Mouse (Mus musculus): ENCODE results near the gene Gm47996.
"Not testable (repeated sequence)": the region's sequence is repeated elsewhere in the genome, so short reads cannot be mapped to it uniquely, and the experiment has no call there.

Gm47996 gene

DNA sequence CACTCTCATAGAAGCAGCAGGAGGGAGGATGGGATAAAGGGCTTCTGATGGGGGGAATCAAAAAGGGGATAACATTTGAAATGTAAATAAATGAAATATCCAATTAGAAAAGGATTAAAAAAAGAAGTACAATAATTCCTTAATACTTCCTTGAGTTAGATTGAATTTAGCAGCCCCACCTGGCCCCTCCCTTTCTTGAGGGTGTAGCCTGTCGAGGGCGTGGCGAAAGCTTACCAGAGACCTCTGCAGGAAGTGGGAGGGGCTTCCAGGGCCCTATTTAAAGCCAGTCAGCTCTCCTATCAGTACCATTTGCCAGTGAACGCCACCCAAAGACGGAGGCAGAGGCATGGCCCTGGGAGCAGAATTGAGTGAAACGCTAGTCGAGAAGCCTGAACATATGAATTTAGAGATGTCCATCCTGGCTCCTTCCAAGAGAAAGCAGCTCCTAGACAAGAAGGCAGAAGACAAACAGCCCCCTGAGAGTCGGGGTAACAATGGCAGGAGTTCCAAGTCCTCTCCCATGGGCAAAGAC is at the start of gene Gm47996:
Gm47996 (plus strand) TSS at position 308 of the 532 bp plus-strand sequence.
- DNase-seq (ENCODE audit: low read depth, low spot score), result not testable (repeated sequence)

DNA sequence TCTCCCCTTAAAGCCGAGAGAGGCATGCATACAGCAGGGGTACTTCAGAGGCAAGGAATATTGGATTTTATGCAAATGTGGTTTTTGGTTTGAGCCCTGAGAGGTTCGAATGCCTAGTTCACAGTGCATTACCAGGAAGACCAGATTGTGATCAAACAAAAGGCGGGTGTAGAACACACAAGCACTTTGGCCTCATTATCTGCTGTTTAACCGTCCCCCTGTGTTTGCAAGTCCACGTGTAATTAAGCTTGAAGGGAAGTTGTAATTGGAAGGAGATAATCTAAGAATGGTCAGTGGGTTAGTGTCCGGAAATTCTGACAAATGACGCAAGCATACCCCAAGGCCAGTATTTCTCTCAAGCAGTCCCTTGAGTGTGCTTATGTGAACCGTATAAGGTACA is 43.9 kb upstream of the Gm47996 start:
- DNase-seq (ENCODE audit: low read depth, low spot score), result no peak

DNA sequence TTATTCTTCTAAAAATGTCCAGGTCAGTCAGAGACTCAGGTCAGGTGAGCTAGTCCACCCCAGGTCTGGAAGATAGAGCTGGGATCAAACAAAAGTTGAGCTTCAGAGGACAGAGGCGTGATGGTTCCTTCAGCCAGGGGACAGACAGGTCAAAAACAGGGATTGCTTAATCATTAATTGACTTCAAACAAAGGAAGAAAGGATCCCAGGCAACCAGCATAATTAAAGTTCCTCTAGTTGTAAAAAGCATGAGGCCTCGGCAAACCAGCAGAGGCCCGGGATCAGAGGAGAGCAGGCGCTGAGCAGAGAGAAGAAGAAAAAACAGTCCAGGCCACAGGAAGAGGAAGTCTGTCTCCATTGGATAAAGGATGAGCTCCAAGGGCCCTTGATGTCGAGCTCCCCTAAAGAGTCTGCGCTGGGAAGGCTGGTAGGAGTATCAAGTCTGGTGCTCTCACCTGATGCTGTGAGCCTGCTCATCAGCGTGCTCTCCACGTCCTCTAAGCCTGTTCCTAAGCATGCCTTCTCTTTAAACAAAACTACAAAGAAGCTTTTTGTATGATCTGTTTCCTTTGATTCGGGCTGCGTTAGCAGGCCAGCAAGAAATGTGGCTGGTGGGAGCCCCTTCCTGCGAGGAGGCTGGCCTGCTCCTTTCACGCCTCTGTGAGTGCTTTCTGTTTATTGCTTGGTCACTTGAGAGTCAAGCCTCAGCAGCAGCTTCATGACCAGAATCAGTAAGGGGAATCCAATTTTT is 42.5 kb upstream of the Gm47996 start:
- DNase-seq (ENCODE audit: low read depth, low spot score), result no peak

DNA sequence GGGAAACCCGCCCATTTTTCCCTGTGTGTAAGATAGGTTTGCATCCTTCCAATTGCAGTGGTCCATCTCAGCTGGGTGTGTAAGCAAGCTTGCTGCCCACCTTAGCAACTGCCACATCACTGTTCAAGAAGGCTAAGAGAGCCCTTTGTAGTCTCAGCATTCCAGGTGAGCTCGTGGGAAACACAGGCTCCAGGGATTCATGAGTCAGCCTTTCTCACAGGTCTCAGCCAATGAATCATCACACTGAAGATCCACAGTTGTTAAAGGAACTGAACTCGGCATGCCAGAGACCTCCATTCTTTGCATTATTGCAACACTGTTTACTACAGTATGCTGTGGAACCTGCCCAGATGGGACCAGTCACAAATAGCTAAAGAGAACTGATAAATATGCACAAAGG is 41.3 kb upstream of the Gm47996 start:
- DNase-seq (ENCODE audit: low read depth, low spot score), result no peak

DNA sequence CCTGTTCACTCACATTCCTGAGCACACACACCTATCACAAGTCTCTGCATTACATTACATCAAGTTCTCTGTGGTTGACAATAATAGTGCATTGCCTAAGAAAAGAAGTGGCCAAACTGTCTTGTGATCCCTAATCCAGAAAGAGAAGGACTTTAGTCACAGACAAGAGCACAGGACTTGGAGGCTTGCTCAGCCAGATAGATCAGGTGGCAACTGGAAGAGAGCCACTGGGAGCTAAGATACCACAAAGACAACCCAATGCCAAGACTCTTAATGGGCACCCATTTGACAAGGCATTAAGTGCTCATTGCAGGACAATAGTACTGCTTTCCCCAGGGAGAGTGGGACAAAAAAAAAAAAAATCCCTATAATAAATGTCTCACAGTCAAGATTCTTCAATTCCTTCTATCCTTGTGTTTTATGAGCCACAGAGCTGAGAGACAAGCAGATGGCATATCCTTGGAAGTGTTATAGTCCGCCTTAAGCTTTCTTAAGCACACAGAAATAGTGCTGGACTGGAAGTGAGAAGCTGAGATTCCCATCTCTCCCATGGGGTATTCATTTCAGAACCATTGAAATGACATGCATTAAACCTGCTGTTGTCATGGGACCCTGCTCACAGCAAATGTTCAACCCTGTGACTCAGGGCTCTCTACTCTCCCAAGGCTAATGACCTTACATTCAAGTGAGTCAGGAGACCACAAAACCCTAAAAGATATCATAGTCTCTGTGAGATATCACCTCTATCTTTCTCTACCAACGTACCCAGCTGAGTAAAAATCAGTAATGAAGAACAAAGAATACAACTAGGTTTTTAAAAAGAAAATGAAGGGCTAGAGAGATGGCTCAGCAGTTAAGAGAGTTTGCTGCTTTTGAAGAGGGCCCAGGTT is 38.1 kb upstream of the Gm47996 start:
- no peak for DNase-seq (ENCODE audit: low read depth, low spot score)

DNA sequence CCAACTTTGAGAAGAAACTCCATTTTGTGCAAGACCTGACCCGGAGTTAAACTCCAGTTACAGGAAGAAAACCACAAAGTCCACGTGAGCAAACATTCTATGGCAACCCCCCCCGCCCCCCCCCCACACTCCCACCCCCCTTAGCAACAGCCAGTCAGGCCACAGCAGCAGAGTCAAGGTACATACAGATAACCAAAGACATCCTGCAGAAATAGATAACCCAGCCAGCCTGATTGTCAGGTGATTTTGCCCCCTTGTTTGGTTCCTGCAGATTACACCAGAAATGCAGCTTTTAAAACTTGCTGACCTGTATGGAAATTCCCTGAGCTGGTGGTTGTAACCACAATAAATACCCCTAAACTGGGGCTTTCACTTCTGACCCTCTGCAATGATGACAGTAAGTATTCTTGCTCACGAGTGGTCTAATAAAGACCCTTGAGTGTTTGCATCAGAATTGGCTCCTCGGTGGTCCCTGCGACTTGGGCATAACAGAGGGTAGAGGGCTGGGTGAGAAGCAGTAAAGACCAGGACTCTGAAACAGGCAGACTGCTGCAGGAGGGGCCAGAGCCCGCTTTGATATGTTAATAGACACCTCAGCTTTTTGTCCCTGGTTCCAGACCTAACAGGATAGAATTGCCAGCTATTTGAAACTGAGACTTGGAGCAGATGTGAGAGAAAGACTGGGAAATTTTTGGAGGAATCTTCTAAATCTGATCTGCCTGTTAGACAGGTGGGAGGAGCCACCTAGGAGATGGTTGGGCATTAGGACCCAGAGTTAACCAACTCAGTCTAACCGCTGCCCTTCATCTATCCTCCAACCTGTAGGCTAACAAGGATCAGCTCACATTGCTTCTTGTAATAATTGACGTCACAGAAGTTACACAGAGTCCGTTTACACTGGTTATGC is 32.6 kb upstream of the Gm47996 start:
- DNase-seq (ENCODE audit: low read depth, low spot score), result no peak

DNA sequence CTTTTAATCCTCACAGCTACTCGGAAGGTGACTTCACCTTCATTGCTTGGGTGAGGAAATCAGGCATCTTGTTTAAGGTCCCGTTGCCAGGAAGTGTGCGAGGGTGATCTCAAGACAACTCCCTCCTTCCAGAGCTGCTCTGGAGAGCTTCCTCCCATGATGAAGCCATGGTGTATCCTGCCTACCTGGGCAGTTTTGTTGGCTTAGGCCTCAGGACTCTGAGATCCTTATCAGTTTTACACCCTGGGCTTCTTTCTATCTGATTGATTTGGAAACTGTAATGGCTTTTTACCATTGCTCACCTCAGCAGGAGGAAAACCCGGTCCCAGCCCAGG is 32.0 kb upstream of the Gm47996 start:
- DNase-seq (ENCODE audit: low read depth, low spot score), result no peak

DNA sequence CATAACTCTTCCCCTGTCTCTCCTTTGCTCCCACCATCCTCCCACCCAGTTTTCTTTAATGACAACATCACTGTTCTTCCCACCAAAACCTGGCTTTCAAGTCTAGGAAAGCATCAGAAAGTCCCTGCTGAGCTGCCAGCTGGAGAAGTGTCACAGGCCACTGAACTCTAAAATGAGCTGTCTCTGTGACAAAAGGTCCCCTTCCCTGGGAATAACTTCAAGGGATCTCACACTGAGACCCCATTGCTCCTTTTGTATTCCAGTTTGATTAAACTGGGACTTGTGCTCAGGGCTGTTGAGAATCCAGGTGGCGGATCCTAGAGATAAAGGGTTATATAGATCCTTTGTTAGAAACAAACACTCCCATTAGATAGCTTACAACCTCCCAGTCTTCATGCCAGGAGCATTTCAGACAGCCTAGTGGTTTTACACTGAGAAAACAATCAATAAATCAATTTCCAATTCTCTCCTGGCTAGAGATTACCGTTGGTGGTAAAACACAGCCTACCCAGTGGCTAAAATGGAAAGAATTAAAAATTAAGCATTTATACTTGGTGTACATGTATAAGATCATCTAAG is 31.3 kb upstream of the Gm47996 start:
- no peak for DNase-seq (ENCODE audit: low read depth, low spot score)

DNA sequence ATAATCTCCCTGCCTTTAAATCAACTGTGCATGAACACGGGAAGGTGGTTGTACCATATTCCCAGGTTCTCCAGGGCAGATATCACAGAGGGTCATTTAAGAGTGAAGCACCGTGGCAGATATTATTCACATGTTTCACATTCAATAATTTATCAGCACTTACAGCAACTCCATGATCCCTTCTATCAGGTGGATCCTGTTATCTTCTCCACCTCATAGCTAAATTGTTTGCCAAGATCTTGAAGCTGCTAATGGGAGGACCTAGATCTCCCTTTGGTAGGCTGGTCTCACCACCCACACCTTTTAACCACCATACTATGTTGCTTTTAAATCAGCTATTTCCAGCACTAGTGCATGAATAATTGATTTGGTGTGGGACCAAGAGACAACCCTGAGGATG is 29.8 kb upstream of the Gm47996 start:
- DNase-seq (ENCODE audit: low read depth, low spot score), result no peak

DNA sequence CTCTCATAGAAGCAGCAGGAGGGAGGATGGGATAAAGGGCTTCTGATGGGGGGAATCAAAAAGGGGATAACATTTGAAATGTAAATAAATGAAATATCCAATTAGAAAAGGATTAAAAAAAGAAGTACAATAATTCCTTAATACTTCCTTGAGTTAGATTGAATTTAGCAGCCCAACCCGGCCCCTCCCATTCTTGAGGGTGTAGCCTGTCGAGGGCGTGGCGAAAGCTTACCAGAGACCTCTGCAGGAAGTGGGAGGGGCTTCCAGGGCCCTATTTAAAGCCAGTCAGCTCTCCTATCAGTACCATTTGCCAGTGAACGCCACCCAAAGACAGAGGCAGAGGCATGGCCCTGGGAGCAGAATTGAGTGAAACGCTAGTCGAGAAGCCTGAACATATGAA is 27.7 kb upstream of the Gm47996 start, which contains the start of gene Gm47985:
Gm47985 (plus strand) TSS at position 272 of the 400 bp plus-strand sequence.
- DNase-seq (ENCODE audit: low read depth, low spot score), result not testable (repeated sequence)

DNA sequence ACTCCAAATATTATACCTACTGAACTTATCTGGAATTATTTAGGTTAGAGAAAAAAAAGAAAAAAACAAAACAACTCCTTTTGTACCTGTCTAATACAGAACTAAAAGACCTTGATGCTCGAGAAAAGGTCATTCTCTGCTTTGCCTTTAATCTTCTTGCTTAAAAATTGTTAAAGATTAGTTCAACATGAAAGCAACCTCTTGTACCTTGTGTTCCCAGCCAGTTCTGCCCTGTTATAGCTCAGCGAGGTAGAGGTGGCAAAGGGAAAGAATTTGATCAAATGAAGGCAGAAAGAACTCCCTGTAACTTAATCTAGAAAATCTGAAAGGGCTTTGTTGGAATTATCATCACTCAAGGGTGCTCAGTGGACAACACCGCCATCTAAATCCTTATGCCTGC is 23.7 kb upstream of the Gm47996 start:
- DNase-seq (ENCODE audit: low read depth, low spot score), result not testable (repeated sequence)

DNA sequence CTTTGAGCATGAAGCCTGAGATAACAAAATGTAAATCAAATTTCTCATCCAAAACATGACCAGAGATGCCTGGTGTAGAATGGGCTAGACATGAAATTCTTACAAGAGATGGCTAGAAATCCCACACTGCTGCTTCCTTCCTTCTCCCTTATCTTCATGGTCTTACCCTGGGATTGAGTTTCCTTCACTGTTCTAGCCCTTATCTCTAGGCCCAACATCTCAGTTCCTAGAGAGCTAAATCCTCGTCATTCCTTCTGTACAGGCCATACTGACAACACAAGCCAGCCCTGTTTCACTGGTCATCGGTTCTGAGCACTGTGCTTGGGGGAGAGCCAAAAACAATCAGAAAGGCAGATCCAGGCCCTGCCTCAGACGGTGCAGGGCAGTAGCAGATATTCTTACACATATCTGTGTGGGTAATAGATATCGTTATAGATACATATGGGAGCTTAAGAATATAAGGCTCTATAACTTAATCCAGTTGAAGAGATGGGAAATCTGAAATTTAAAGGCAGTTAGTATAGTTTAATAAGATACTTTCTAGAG is 23.0 kb upstream of the Gm47996 start:
- not testable (repeated sequence) for DNase-seq (ENCODE audit: low read depth, low spot score)

DNA sequence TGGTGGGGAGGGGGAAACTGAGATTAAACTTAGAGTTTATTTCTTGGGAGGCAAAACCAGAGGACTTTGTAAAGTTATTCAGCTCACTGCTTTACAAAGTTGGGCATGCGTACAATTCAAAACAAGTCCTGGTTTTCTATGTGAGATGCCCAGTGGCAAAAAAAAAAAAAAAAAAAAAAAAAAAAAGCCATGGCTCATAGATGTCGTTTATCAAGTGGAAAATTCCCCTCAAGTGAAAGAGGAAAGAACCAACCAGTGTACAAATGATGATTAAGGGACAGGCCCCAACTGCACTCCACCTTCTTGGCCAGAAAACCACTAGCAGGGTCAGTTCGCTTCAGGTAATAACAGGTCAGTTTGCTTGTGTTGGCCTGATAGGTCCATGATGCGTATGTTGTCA is 21.5 kb upstream of the Gm47996 start:
- no peak for DNase-seq (ENCODE audit: low read depth, low spot score)

DNA sequence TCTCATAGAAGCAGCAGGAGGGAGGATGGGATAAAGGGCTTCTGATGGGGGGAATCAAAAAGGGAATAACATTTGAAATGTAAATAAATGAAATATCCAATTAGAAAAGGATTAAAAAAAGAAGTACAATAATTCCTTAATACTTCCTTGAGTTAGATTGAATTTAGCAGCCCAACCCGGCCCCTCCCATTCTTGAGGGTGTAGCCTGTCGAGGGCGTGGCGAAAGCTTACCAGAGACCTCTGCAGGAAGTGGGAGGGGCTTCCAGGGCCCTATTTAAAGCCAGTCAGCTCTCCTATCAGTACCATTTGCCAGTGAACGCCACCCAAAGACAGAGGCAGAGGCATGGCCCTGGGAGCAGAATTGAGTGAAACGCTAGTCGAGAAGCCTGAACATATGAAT is 17.9 kb upstream of the Gm47996 start, which contains the start of gene Gm8947:
Gm8947 (plus strand) TSS at position 302 of the 400 bp plus-strand sequence.
- not testable (repeated sequence) for DNase-seq (ENCODE audit: low read depth, low spot score)

DNA sequence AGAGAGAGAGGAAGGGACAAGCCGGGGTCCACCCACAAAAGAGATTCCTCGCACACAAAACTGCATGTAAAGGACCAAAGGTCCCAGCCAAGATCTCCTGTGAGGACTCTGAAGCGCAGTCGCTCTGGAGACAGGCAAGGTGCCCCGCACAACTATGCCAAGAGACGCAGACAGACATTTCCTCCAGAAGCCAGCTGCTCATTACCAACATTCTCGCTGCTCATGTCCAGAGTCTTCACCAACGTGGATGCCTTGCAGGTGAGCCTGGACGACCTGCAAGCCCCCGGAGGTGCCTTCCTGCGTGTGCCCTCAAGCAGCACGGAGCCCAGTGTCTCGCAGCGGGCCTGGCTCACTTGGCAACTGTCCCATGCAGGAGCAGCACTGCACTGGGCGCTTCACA is 17.2 kb upstream of the Gm47996 start:
- not testable (repeated sequence) for DNase-seq (ENCODE audit: low read depth, low spot score)

DNA sequence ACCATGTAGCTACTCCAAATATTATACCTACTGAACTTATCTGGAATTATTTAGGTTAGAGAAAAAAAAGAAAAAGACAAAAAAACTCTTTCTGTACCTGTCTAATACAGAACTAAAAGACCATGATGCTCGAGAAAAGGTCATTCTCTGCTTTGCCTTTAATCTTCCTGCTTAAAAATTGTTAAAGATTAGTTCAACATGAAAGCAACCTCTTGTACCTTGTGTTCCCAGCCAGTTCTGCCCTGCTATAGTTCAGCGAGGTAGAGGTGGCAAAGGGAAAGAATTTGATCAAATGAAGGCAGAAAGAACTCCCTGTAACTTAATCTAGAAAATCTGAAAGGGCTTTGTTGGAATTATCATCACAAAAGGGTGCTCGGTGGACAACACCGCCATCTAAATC is 13.9 kb upstream of the Gm47996 start:
- DNase-seq (ENCODE audit: low read depth, low spot score), result not testable (repeated sequence)

DNA sequence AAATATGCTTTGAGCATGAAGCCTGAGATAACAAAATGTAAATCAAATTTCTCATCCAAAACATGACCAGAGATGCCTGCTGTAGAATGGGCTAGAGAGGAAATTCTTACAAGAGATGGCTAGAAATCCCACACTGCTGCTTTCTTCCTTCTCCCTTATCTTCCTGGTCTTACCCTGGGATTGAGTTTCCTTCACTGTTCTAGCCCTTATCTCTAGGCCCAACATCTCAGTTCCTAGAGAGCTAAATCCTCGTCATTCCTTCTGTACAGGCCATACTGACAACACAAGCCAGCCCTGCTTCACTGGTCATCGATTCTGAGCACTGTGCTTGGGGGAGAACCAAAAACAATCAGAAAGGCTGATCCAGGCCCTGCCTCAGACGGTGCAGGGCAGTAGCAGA is 13.2 kb upstream of the Gm47996 start:
- DNase-seq (ENCODE audit: low read depth, low spot score), result not testable (repeated sequence)

DNA sequence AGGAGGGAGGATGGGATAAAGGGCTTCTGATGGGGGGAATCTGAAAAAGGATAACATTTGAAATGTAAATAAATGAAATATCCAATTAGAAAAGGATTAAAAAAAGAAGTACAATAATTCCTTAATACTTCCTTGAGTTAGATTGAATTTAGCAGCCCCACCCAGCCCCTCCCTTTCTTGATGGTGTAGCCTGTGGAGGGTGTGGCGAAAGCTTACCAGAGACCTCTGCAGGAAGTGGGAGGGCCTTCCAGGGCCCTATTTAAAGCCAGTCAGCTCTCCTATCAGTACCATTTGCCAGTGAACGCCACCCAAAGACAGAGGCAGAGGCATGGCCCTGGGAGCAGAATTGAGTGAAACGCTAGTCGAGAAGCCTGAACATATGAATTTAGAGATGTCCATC is 11.8 kb upstream of the Gm47996 start, which contains the start of gene Gm47995:
Gm47995 (plus strand) TSS at position 329 of the 400 bp plus-strand sequence.
- DNase-seq (ENCODE audit: low read depth, low spot score), result not testable (repeated sequence)

DNA sequence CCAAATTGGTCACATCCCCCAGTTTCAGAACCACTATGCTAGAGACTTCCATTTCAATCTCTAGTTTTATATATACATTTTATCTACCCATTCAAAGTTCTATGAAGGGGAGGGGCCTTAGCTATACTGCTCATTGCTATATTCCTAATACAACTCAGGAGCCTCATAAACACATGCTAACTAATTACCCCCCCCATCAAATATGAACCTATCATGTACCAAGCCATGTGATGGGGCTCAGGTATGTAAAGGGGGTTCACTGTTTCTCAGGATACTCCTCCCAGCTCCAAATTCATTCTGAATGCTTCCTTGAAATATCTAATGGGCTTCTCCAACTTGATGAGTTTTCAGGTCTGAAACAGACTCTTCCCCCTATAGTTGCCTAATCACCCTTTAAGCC is 9.3 kb upstream of the Gm47996 start:
- DNase-seq (ENCODE audit: low read depth, low spot score), result not testable (repeated sequence)

DNA sequence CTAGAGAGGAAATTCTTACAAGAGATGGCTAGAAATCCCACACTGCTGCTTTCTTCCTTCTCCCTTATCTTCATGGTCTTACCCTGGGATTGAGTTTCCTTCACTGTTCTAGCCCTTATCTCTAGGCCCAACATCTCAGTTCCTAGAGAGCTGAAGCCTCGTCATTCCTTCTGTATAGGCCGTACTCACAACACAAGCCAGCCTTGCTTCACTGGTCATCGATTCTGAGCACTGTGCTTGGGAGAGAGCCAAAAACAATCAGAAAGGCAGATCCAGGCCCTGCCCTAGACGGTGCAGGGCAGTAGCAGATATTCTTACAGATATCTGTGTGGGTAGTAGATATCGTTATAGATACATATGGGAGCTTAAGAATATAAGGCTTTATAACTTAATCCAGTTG is 7.2 kb upstream of the Gm47996 start:
- DNase-seq (ENCODE audit: low read depth, low spot score), result not testable (repeated sequence)

DNA sequence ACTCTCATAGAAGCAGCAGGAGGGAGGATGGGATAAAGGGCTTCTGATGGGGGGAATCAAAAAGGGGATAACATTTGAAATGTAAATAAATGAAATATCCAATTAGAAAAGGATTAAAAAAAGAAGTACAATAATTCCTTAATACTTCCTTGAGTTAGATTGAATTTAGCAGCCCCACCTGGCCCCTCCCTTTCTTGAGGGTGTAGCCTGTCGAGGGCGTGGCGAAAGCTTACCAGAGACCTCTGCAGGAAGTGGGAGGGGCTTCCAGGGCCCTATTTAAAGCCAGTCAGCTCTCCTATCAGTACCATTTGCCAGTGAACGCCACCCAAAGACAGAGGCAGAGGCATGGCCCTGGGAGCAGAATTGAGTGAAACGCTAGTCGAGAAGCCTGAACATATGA is 6.1 kb upstream of the Gm47996 start, which contains the start of gene 3110040M04Rik:
3110040M04Rik (plus strand) TSS at position 304 of the 400 bp plus-strand sequence.
- DNase-seq (ENCODE audit: low read depth, low spot score), result not testable (repeated sequence)

All from retina, postnatal 7 days (tissue).